Mouse (Mus musculus): ENCODE measurements at regions not wholly inside any gene's neighbourhood (a gene's known extent, or its start where the extent isn't known, plus 50 kb on each side); places are given as distances from the start of the nearest gene placed in this dataset.

DNA sequence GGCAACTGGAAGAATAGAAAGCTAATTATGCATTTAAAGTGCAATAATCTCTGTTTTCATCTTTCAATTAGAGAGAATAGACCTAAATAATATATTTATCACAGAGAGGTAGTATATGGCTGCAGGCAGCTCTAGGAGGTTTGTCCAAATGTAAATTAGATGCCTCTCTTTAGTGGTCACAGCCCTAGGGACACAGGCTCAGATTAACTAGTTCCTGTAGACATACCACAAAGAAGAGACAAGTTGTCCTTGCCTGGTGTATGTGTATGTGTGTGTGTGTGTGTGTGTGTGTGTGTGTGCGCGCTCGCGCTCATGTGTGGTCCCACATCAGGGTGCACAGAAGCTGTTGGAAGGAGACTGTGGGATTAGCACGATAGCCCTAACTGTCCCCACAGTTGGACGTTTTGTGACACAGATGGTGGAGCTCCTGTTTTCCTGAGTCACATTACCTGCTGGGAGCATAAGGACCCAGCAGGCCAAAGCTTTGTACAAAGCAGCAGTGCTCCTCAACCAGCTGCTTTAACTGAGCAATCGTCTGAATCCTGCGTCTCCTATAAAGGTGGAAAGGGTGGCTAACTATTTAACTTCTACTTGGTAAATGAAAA, 138.5 kb upstream of the Lyplal1 start:
- DNase-seq (ENCODE audit: extremely low spot score, low spot score), result no peak
- peak overlapping the region; percentile 58; the same call in 1 of the 2 replicates for H3K27ac ChIP-seq
- no peak overlapping the region for H3K4me3 ChIP-seq
- H3K4me1 ChIP-seq, result peaks cover 53% of the 10 kb centered on the region
- no peaks in the 10 kb centered on the region for H3K9me3 ChIP-seq
- WGBS, result 52% methylated on average over 8 of the region's 8 CpGs
- no peaks in the 10 kb centered on the region for H3K36me3 ChIP-seq (replicated peaks)
- H3K27me3 ChIP-seq (ENCODE audit: poor library complexity, severe bottlenecking), result no peaks in the 10 kb centered on the region

DNA sequence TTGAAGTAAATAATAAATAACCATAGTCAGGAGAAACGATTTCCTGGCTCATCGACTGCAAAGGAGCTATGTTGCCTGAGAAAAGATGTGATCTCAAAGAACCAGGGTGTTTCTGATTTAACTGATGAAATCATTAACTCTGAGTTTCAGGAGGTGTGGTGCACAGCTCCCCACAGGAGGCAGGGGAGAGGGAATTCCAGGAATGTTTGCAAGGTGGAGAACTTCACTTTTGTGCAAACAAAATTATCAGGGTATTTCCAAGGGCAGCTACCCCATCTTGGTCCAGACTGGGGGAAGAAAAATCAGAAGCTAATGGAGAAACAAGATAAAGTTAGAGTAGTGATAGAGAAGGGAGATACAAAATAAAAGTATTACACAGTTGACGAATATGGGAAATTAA, 137.4 kb upstream of the Lyplal1 start:
- no peak for DNase-seq (ENCODE audit: extremely low spot score, low spot score)
- Histone ChIP-seq H3K9me3 (no peaks in the 10 kb centered on the region), H3K36me3 (replicated peaks) (no peaks in the 10 kb centered on the region), H3K4me3 (no peak overlapping the region), H3K27ac (no peak overlapping the region), H3K4me1 (peaks cover 58% of the 10 kb centered on the region), H3K27me3 (ENCODE audit: poor library complexity, severe bottlenecking) (no peaks in the 10 kb centered on the region)
- 76% methylated on average over 3 of the region's 3 CpGs for WGBS

DNA sequence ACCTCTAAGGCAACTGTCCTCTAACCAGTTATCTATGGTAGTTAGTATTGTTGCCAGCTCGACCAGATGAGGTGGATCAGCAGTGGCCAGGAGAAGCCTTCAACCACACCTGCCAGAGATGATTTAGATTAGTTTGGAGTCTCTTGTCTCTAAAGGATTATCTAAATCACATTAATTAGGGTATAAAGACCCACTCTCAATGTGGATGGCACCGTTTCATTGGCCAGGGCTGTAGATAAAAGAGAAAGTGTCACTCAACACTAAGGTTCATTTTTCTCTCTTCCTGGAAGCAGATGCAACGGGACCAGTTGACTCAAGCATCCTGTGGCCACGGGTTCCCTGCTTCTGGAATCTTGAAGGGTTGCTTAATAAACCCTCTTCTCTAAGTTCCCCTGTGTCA, 135.4 kb upstream of the Lyplal1 start:
- 78% methylated on average over 4 of the region's 4 CpGs for WGBS
- no peak overlapping the region for H3K27ac ChIP-seq
- DNase-seq (ENCODE audit: extremely low spot score, low spot score), result no peak
- no peaks in the 10 kb centered on the region for H3K9me3 ChIP-seq
- H3K4me1 ChIP-seq, result peaks cover 52% of the 10 kb centered on the region
- H3K36me3 ChIP-seq (replicated peaks), result no peaks in the 10 kb centered on the region
- H3K4me3 ChIP-seq, result no peak overlapping the region
- no peaks in the 10 kb centered on the region for H3K27me3 ChIP-seq (ENCODE audit: poor library complexity, severe bottlenecking)

DNA sequence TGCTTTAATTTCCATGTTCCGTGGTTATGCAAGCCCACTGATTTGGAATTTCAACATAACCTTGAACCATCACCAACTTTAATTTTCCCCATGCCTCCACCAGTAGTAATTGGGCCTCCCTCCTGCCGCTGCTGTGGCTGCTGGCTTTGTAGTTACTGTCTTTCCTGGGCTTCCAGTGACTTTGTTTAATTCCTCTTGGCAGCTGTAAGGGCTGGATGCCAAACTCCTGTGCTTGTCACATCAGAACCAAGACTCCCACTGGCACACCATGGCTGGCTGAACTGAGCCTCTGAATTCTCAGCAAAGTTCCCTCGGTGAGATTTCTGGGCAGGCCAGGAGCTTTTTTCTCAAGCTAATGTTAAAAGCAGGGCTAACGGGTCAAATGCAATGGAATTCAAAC, 133.2 kb upstream of the Lyplal1 start:
- no peaks in the 10 kb centered on the region for H3K36me3 ChIP-seq (replicated peaks)
- DNase-seq (ENCODE audit: extremely low spot score, low spot score), result no peak
- peaks cover 30% of the 10 kb centered on the region for H3K4me1 ChIP-seq
- WGBS, result 52% methylated on average over 4 of the region's 4 CpGs
- no peaks in the 10 kb centered on the region for H3K27me3 ChIP-seq (ENCODE audit: poor library complexity, severe bottlenecking)
- H3K4me3 ChIP-seq, result no peak overlapping the region
- no peak overlapping the region for H3K27ac ChIP-seq
- no peaks in the 10 kb centered on the region for H3K9me3 ChIP-seq

DNA sequence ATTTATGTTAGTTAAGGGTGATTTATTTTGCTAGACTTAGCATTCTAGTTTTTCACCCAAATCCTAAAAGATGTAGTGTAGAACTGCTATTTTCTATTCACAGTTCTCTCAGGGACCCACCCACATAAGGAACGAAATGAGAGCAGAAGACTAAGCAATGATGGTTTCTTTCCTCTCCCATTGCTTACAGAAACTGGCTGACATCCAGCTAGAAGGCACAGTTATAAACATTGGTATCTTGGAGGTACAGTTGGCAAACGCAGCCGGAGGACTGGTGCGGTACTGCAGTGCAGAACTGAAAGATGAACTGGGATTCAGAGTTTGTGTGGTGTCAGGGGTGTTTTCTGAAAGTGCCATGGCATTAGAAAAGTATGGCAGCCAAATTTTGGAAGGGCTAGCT, 132.1 kb upstream of the Lyplal1 start:
- peaks cover 19% of the 10 kb centered on the region for H3K4me1 ChIP-seq
- H3K36me3 ChIP-seq (replicated peaks), result no peaks in the 10 kb centered on the region
- no peak overlapping the region for H3K27ac ChIP-seq
- H3K4me3 ChIP-seq, result no peak overlapping the region
- no peaks in the 10 kb centered on the region for H3K9me3 ChIP-seq
- no peak for DNase-seq (ENCODE audit: extremely low spot score, low spot score)
- WGBS, result 97% methylated on average over 4 of the region's 4 CpGs
- no peaks in the 10 kb centered on the region for H3K27me3 ChIP-seq (ENCODE audit: poor library complexity, severe bottlenecking)

DNA sequence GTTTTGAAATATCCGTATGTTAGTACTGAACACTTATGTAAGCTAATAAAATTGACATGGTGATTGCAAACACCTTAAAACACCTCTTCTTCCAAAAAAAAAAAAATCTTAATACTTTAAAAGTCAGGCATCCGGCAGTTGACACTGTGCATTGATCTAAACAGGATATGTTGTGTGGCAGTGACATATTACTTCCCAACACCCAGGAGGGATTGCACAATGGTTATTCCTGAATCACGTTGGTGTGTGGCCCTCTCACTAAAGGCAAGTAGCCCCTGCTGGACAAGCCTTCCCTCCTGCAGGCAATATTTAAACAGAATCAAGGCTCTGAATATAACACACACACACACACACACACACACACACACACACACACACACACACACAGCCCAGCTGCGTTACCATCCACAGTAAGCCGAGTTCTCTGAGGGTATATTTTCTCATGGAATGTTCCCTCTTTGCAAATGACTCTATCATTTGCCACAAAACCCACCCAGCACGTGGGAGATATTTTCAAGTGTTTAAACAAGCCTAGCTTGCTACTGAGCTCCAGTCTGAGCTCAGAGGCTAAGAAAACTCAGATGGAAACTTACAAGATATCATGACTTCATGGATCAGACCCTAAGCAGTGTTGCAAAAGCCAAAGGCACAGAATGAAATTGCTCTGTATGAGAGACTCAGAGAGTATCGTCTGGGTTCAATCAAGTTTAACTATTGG, 128.8 kb upstream of the Lyplal1 start:
- no peak overlapping the region for H3K4me3 ChIP-seq
- WGBS, result 80% methylated on average over 7 of the region's 7 CpGs

DNA sequence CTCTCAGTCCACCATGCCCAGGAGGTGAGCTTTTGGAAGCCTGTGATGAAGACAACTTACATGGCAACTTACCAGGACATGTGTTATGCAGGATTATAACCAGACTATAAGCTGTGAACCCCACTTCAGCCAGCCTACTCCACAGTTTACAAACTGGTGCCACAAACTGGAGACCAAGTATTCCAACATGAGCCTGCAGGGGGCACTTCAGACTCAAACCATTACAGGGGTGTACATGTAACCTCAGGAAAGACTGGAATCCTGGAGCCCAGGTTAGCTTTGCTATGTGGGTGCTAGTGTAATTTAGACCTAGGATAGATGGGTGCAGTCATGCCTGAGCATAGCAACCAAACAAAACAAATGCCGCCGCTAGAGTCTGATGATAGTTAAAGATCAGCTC, 124.0 kb upstream of the Lyplal1 start:
- Histone ChIP-seq H3K27ac (no peak overlapping the region), H3K9me3 (no peaks in the 10 kb centered on the region), H3K36me3 (replicated peaks) (no peaks in the 10 kb centered on the region), H3K4me3 (no peak overlapping the region), H3K4me1 (peaks cover 22% of the 10 kb centered on the region), H3K27me3 (ENCODE audit: poor library complexity, severe bottlenecking) (no peaks in the 10 kb centered on the region)
- WGBS, result 96% methylated on average over 2 of the region's 2 CpGs
- DNase-seq (ENCODE audit: extremely low spot score, low spot score), result no peak

More for the DNA sequence above, 128.8 kb upstream of the Lyplal1 start:
- H3K27ac ChIP-seq, result no peak overlapping the region
- no peaks in the 10 kb centered on the region for H3K27me3 ChIP-seq (ENCODE audit: poor library complexity, severe bottlenecking)
- peaks cover 23% of the 10 kb centered on the region for H3K4me1 ChIP-seq
- no peaks in the 10 kb centered on the region for H3K9me3 ChIP-seq
- no peaks in the 10 kb centered on the region for H3K36me3 ChIP-seq (replicated peaks)
- DNase-seq (ENCODE audit: extremely low spot score, low spot score), result no peak

DNA sequence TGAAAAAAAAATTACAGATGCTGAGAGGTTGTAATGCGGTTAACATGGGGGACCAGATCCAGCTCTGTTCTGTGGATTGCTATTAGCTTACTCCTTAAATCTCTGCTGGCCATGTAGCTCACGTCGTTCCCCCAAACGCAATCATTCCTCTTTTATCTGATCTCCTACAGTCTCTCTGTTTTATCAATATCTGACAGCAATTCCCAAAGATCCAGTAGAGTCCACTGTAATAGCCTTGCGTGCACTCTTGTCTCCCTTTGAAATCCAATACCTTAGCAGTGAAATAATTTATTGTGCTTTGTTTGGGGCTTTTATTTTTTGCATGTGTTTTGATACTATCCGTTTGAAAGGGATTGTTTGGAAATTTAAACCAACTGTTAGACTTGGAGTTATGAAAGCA, 120.4 kb upstream of the Lyplal1 start:
- peaks cover 10% of the 10 kb centered on the region for H3K4me1 ChIP-seq
- no peak overlapping the region for H3K4me3 ChIP-seq
- H3K36me3 ChIP-seq (replicated peaks), result no peaks in the 10 kb centered on the region
- WGBS, result 81% methylated on average over 6 of the region's 6 CpGs
- no peak for DNase-seq (ENCODE audit: extremely low spot score, low spot score)
- H3K27me3 ChIP-seq (ENCODE audit: poor library complexity, severe bottlenecking), result no peaks in the 10 kb centered on the region
- no peaks in the 10 kb centered on the region for H3K9me3 ChIP-seq
- H3K27ac ChIP-seq, result no peak overlapping the region

DNA sequence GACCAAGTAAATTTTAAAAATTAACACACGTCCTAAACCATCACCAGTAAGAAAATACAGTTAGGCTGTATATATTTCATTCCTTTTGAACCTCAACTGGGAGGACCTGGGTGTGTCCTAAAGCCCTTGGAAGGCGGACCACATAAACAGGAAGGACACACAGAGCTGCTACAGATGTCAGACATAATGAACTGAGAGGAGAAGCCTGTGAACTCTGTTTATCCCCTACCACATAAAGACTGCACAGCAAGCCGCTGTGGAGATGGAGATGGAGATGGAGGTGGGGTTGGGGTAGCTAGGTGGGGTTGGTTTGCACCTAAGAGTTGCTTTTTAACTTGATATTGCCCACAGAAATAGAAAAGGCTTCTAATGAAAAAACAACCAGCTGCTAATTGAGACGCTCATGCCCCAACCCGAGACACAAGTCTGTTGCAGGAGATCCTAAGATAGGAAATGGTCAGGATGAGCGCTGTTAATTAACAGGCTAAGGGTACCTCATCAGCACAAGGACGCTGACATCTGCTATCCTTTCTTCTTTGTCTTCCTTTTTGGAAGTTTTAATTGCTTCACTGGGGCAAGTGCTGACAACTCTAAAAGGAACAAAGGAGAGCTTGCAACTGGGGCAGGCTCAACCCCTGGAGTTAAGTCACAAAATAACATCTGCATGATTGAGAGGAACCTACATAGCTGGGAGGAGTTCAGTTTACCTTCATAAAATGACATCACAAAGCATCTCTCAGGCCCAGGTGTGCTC, 119.3 kb upstream of the Lyplal1 start:
- Histone ChIP-seq H3K27ac (no peak overlapping the region), H3K4me1 (peaks cover 8% of the 10 kb centered on the region; the same call in 1 of the 2 replicates), H3K36me3 (replicated peaks) (no peaks in the 10 kb centered on the region), H3K4me3 (no peak overlapping the region), H3K27me3 (ENCODE audit: poor library complexity, severe bottlenecking) (no peaks in the 10 kb centered on the region), H3K9me3 (no peaks in the 10 kb centered on the region)
- no peak for DNase-seq (ENCODE audit: extremely low spot score, low spot score)
- 50% methylated on average over 7 of the region's 7 CpGs for WGBS

DNA sequence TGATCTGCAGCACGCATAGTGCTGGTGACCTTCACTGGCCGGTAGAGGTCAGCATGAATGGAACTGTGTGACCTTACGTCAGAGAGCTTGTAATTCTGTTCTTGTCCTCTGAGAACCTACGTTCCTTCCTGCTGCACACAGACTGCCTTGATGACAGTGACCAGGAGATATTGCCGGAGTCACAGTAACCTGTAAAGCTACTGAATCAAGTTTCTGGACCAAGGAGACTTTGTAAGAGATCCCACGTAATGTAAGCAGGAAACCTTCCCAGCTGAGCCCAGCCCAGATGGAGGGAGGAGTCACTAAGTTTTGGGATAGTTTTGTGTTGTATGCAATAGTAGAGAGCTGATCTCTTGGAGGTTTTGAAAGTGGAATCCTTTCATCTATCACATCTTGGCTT, 117.4 kb upstream of the Lyplal1 start:
- Histone ChIP-seq H3K9me3 (no peaks in the 10 kb centered on the region), H3K4me3 (no peak overlapping the region), H3K36me3 (replicated peaks) (no peaks in the 10 kb centered on the region), H3K27ac (no peak overlapping the region), H3K27me3 (ENCODE audit: poor library complexity, severe bottlenecking) (no peaks in the 10 kb centered on the region), H3K4me1 (peaks cover 8% of the 10 kb centered on the region; the same call in 1 of the 2 replicates)
- DNase-seq (ENCODE audit: extremely low spot score, low spot score), result no peak
- 80% methylated on average over 6 of the region's 6 CpGs for WGBS

DNA sequence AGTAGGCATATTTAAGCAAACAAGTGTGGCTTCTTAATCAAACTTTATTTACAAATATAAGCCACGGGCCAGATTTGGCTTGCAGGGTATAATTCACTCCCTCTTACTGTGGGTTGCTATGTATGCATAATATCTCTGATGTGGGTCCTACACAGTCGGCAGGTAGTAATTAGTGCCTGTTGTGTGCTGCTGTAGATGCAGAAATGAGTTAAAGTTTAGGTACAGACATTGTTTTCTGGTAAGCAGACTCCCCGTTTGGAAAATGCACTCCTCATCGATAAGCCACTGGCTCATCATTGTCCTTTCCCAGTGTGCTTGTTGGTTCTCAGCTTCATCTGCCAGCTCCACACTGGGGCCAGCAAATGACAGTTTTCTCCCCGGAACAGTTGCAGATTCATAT, 113.4 kb upstream of the Lyplal1 start:
- H3K4me1 ChIP-seq, result no peaks in the 10 kb centered on the region
- no peaks in the 10 kb centered on the region for H3K27me3 ChIP-seq (ENCODE audit: poor library complexity, severe bottlenecking)
- no peaks in the 10 kb centered on the region for H3K36me3 ChIP-seq (replicated peaks)
- H3K27ac ChIP-seq, result no peak overlapping the region
- DNase-seq (ENCODE audit: extremely low spot score, low spot score), result no peak
- no peak overlapping the region for H3K4me3 ChIP-seq
- WGBS, result 86% methylated on average over 5 of the region's 5 CpGs
- H3K9me3 ChIP-seq, result peaks cover 5% of the 10 kb centered on the region

DNA sequence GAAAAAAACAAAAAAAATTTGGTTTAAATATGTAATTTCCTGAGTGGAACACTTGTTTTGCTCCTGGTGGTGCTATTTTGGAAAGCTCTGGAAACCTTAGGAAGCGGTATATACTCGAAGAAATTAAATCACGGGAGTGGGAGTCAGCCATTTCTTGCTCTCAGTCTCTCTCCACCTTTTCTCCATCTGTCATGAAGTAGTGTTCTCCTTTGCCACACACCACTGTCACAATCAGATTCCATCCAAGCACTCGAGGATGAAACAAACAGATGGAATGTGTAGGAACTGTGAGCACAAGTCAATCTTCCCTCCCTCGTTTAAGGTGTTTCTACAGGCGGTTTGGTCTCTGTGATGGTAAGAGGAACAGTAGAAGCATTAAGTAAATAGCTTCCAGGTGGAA, 112.7 kb upstream of the Lyplal1 start:
- no peaks in the 10 kb centered on the region for H3K27me3 ChIP-seq (ENCODE audit: poor library complexity, severe bottlenecking)

DNA sequence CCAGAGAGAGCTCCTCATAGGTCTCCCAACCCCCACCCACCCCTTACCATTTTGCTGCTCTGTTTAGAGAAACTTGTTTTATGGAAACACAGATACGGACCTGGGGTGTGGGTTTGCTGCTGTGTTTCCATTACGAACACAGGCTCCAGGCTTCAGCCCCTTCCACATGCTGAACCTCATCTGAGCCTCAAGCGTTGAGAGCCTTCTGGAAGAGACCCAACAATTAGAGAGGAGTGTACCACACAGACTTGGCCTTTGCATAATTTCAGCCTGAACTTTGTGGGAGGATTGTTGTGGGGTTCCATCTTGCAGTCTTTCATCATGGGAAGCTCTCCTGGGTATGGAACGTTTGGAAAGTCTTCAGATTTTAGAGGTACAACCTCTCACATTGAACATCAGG, 111.3 kb upstream of the Lyplal1 start:
- no peaks in the 10 kb centered on the region for H3K36me3 ChIP-seq (replicated peaks)
- no peak for DNase-seq (ENCODE audit: extremely low spot score, low spot score)
- no peak overlapping the region for H3K4me3 ChIP-seq
- H3K9me3 ChIP-seq, result peaks cover 6% of the 10 kb centered on the region
- H3K27ac ChIP-seq, result no peak overlapping the region
- H3K27me3 ChIP-seq (ENCODE audit: poor library complexity, severe bottlenecking), result no peaks in the 10 kb centered on the region
- WGBS, result 87% methylated on average over 4 of the region's 4 CpGs
- H3K4me1 ChIP-seq, result peaks cover 9% of the 10 kb centered on the region

More for the DNA sequence above, 112.7 kb upstream of the Lyplal1 start:
- WGBS, result 85% methylated on average over 6 of the region's 6 CpGs
- no peak overlapping the region for H3K27ac ChIP-seq
- no peaks in the 10 kb centered on the region for H3K36me3 ChIP-seq (replicated peaks)
- no peak for DNase-seq (ENCODE audit: extremely low spot score, low spot score)
- H3K4me1 ChIP-seq, result no peaks in the 10 kb centered on the region
- H3K9me3 ChIP-seq, result peaks cover 6% of the 10 kb centered on the region
- no peak overlapping the region for H3K4me3 ChIP-seq
